Mouse (Mus musculus): ENCODE data around the gene Hhatl. TPM values are rescaled to one million over a fixed set of nuclear protein-coding genes. Genes with fewer than 3 reads are reported as not detected.

The Hhatl gene
- polyA plus RNA-seq, 1 experiment from 2014 or later, result 0.31 TPM

GRCm38 (mm10) chr9:121757432-121757831 lies 34.9 kb downstream of the Hhatl start:
- H3K27ac ChIP-seq (ENCODE audit: low read length), result no peak overlapping the region
- H3K36me3 ChIP-seq (ENCODE audit: control insufficient read depth, insufficient read depth), result peaks cover 25% of the 10 kb centered on the region
- peaks cover 7% of the 10 kb centered on the region for H3K4me1 ChIP-seq (ENCODE audit: control insufficient read depth, low read depth, low read length)
- no peak overlapping the region for H3K9ac ChIP-seq (ENCODE audit: low read depth, low read length)
- WGBS (ENCODE audit: insufficient replicate concordance), result 5% methylated on average over 3 of the region's 3 CpGs
- no peak overlapping the region for H3K4me3 ChIP-seq (ENCODE audit: low read depth, low read length)
- ATAC-seq (ENCODE audit: low read depth), result no peak
- H3K4me2 ChIP-seq (ENCODE audit: low read depth, low read length), result no peak overlapping the region
- peaks cover 35% of the 10 kb centered on the region for H3K27me3 ChIP-seq (ENCODE audit: control insufficient read depth, insufficient read depth, low read depth, low read length)
- H3K9me3 ChIP-seq (replicated peaks; ENCODE audit: control insufficient read depth, low read length), result no peaks in the 10 kb centered on the region

DNA sequence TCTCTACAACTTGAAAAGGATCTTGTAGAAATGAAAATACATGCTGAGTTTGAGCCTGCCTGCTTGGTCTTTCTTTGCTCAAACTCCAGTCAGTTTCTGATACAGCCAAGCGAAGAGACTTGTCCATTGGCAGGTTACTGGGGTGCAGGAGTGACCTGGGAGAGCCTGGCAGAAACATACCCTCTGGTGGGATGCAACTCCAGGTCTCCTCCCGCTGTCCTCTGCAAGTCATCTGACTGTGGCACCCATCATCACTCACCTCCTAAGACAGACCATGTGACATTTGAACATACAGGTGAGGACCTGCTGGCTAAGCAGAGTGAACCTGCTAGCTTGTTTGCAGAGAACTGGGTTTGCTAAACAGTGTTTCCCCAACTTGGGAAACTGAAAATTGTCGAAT lies 35.5 kb downstream of the Hhatl start:
- Histone ChIP-seq H3K27me3 (ENCODE audit: control insufficient read depth, insufficient read depth, low read depth, low read length) (peaks cover 35% of the 10 kb centered on the region), H3K9ac (ENCODE audit: low read depth, low read length) (no peak overlapping the region), H3K4me2 (ENCODE audit: low read depth, low read length) (no peak overlapping the region), H3K36me3 (ENCODE audit: control insufficient read depth, insufficient read depth) (peaks cover 31% of the 10 kb centered on the region), H3K27ac (ENCODE audit: low read length) (no peak overlapping the region), H3K9me3 (replicated peaks; ENCODE audit: control insufficient read depth, low read length) (no peaks in the 10 kb centered on the region), H3K4me1 (ENCODE audit: control insufficient read depth, low read depth, low read length) (peaks cover 7% of the 10 kb centered on the region), H3K4me3 (ENCODE audit: low read depth, low read length) (no peak overlapping the region)
- 72% methylated on average over 3 of the region's 3 CpGs for WGBS (ENCODE audit: insufficient replicate concordance)
- no peak for ATAC-seq (ENCODE audit: low read depth)

DNA sequence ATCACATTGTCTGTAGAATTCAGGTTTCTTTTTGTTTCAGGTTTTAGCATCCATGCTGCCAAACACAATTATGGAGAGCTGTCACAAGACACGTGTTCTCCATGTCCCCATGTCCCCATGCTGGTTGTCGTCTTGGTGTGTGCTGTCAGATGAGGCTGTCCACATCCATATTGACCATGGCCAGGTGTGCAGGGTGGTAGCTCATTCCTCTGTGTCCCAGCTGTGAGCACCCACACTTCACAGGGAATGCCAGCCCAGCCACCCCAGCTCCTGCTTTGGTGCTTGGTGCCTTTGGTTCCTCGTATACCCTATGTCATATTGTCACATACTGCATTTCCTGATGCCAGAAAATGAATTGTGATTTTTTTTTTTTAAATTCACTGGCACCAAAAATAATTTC lies 37.7 kb downstream of the Hhatl start:
- no peak overlapping the region for H3K4me3 ChIP-seq (ENCODE audit: low read depth, low read length)
- H3K27ac ChIP-seq (ENCODE audit: low read length), result no peak overlapping the region
- H3K9me3 ChIP-seq (replicated peaks; ENCODE audit: control insufficient read depth, low read length), result no peaks in the 10 kb centered on the region
- no peak overlapping the region for H3K9ac ChIP-seq (ENCODE audit: low read depth, low read length)
- WGBS (ENCODE audit: insufficient replicate concordance), result 81% methylated on average over 3 of the region's 3 CpGs
- no peak for ATAC-seq (ENCODE audit: low read depth)
- H3K4me1 ChIP-seq (ENCODE audit: control insufficient read depth, low read depth, low read length), result peaks cover 7% of the 10 kb centered on the region
- peaks cover 44% of the 10 kb centered on the region for H3K36me3 ChIP-seq (ENCODE audit: control insufficient read depth, insufficient read depth)
- no peak overlapping the region for H3K4me2 ChIP-seq (ENCODE audit: low read depth, low read length)
- H3K27me3 ChIP-seq (ENCODE audit: control insufficient read depth, insufficient read depth, low read depth, low read length), result peaks cover 16% of the 10 kb centered on the region

- Histone ChIP-seq H3K4me1 (ENCODE audit: control insufficient read depth, low read depth, low read length) (no peaks in the 10 kb centered on the region), H3K4me2 (ENCODE audit: low read depth, low read length) (no peak overlapping the region), H3K27me3 (ENCODE audit: control insufficient read depth, insufficient read depth, low read depth, low read length) (no peaks in the 10 kb centered on the region), H3K4me3 (ENCODE audit: low read depth, low read length) (no peak overlapping the region), H3K36me3 (ENCODE audit: control insufficient read depth, insufficient read depth) (peaks cover 59% of the 10 kb centered on the region), H3K27ac (ENCODE audit: low read length) (no peak overlapping the region), H3K9ac (ENCODE audit: low read depth, low read length) (no peak overlapping the region), H3K9me3 (replicated peaks; ENCODE audit: control insufficient read depth, low read length) (no peaks in the 10 kb centered on the region)
- ATAC-seq (ENCODE audit: low read depth), result no peak
- WGBS (ENCODE audit: insufficient replicate concordance), result 91% methylated on average over 9 of the region's 9 CpGs
These were observed 39.5 kb downstream of the Hhatl start for GRCm38 (mm10) chr9:121752774-121753173.

GRCm38 (mm10) chr9:121744051-121744450 lies 48.3 kb downstream of the Hhatl start:
- Histone ChIP-seq H3K27ac (ENCODE audit: low read length) (no peak overlapping the region), H3K27me3 (ENCODE audit: control insufficient read depth, insufficient read depth, low read depth, low read length) (no peaks in the 10 kb centered on the region), H3K4me1 (ENCODE audit: control insufficient read depth, low read depth, low read length) (no peaks in the 10 kb centered on the region), H3K9ac (ENCODE audit: low read depth, low read length) (no peak overlapping the region), H3K36me3 (ENCODE audit: control insufficient read depth, insufficient read depth) (peaks cover 60% of the 10 kb centered on the region), H3K9me3 (replicated peaks; ENCODE audit: control insufficient read depth, low read length) (no peaks in the 10 kb centered on the region), H3K4me3 (ENCODE audit: low read depth, low read length) (no peak overlapping the region), H3K4me2 (ENCODE audit: low read depth, low read length) (no peak overlapping the region)
- 65% methylated on average over 8 of the region's 8 CpGs for WGBS (ENCODE audit: insufficient replicate concordance)
- 0 out of 2 replicates have a peak, but pooled peaks have one; percentile 24 for ATAC-seq (ENCODE audit: low read depth)

- peaks cover 35% of the 10 kb centered on the region for H3K36me3 ChIP-seq (ENCODE audit: control insufficient read depth, insufficient read depth)
These were observed 51.1 kb downstream of the Hhatl start for GRCm38 (mm10) chr9:121741168-121741567.

GRCm38 (mm10) chr9:121740490-121740889 lies 51.8 kb downstream of the Hhatl start:
- H3K4me2 ChIP-seq (ENCODE audit: low read depth, low read length), result no peak overlapping the region
- no peak overlapping the region for H3K4me3 ChIP-seq (ENCODE audit: low read depth, low read length)
- H3K9me3 ChIP-seq (replicated peaks; ENCODE audit: control insufficient read depth, low read length), result no peaks in the 10 kb centered on the region
- ATAC-seq (ENCODE audit: low read depth), result no peak
- H3K4me1 ChIP-seq (ENCODE audit: control insufficient read depth, low read depth, low read length), result no peaks in the 10 kb centered on the region
- 86% methylated on average over 6 of the region's 6 CpGs for WGBS (ENCODE audit: insufficient replicate concordance)
- no peaks in the 10 kb centered on the region for H3K27me3 ChIP-seq (ENCODE audit: control insufficient read depth, insufficient read depth, low read depth, low read length)
- peaks cover 33% of the 10 kb centered on the region for H3K36me3 ChIP-seq (ENCODE audit: control insufficient read depth, insufficient read depth)
- no peak overlapping the region for H3K27ac ChIP-seq (ENCODE audit: low read length)
- no peak overlapping the region for H3K9ac ChIP-seq (ENCODE audit: low read depth, low read length)

More at GRCm38 (mm10) chr9:121741168-121741567, 51.1 kb downstream of the Hhatl start:
- H3K4me2 ChIP-seq (ENCODE audit: low read depth, low read length), result no peak overlapping the region
- H3K9me3 ChIP-seq (replicated peaks; ENCODE audit: control insufficient read depth, low read length), result no peaks in the 10 kb centered on the region
- H3K4me1 ChIP-seq (ENCODE audit: control insufficient read depth, low read depth, low read length), result no peaks in the 10 kb centered on the region
- WGBS (ENCODE audit: insufficient replicate concordance), result 83% methylated on average over 3 of the region's 3 CpGs
- no peak for ATAC-seq (ENCODE audit: low read depth)
- H3K4me3 ChIP-seq (ENCODE audit: low read depth, low read length), result no peak overlapping the region
- no peak overlapping the region for H3K9ac ChIP-seq (ENCODE audit: low read depth, low read length)
- no peaks in the 10 kb centered on the region for H3K27me3 ChIP-seq (ENCODE audit: control insufficient read depth, insufficient read depth, low read depth, low read length)
- H3K27ac ChIP-seq (ENCODE audit: low read length), result no peak overlapping the region

Other genes starting within 250 kb of the Hhatl start
- 0.09 and 0.18 TPM in 2 replicates for gene Lyzl4, start 150.4 kb downstream of the Hhatl start, polyA plus RNA-seq (2015; fragmentation: Nextera tagmentation; extraction: Ambion mirVana)
- gene Vipr1, start 149.8 kb downstream of the Hhatl start, polyA plus RNA-seq (2015; fragmentation: Nextera tagmentation; extraction: Ambion mirVana), result 0.35 and 0.58 TPM in 2 replicates
- gene Sec22c, start 87.0 kb downstream of the Hhatl start, polyA plus RNA-seq (2015; fragmentation: Nextera tagmentation; extraction: Ambion mirVana), result 2.8 and 3.0 TPM in 2 replicates
- 54.9 and 55.5 TPM in 2 replicates for gene Ss18l2, start 82.2 kb downstream of the Hhatl start, polyA plus RNA-seq (2015; fragmentation: Nextera tagmentation; extraction: Ambion mirVana)
- 24.9 and 25.2 TPM in 2 replicates for gene Nktr, start 73.3 kb downstream of the Hhatl start, polyA plus RNA-seq (2015; fragmentation: Nextera tagmentation; extraction: Ambion mirVana)
- 0.50 and 0.89 TPM in 2 replicates for gene Zfp651, start 33.2 kb downstream of the Hhatl start, polyA plus RNA-seq (2015; fragmentation: Nextera tagmentation; extraction: Ambion mirVana)
- 0.53 and 1.5 TPM in 2 replicates for gene Klhl40, start 14.9 kb downstream of the Hhatl start, polyA plus RNA-seq (2015; fragmentation: Nextera tagmentation; extraction: Ambion mirVana)
- gene Ccdc13, start 47.0 kb upstream of the Hhatl start, polyA plus RNA-seq (2015; fragmentation: Nextera tagmentation; extraction: Ambion mirVana), result 0.07 TPM in 1 of 2 replicates, not detected in the other
- gene Higd1a, start 65.9 kb upstream of the Hhatl start, polyA plus RNA-seq (2015; fragmentation: Nextera tagmentation; extraction: Ambion mirVana), result 114 and 136 TPM in 2 replicates
- 0.43 and 0.72 TPM in 2 replicates for gene Ackr2, start 105.8 kb upstream of the Hhatl start, polyA plus RNA-seq (2015; fragmentation: Nextera tagmentation; extraction: Ambion mirVana)
- gene Cyp8b1, start 123.8 kb upstream of the Hhatl start, polyA plus RNA-seq (2015; fragmentation: Nextera tagmentation; extraction: Ambion mirVana), result 13.0 and 19.0 TPM in 2 replicates
- gene Fam198a, start 158.5 kb upstream of the Hhatl start, polyA plus RNA-seq (2015; fragmentation: Nextera tagmentation; extraction: Ambion mirVana), result 0.40 and 0.76 TPM in 2 replicates
- 2.9 and 3.2 TPM in 2 replicates for gene Pomgnt2, start 204.6 kb upstream of the Hhatl start, polyA plus RNA-seq (2015; fragmentation: Nextera tagmentation; extraction: Ambion mirVana)